Mouse (Mus musculus): ENCODE data around the gene Ctnnd2.

The Ctnnd2 gene

GRCm38 (mm10) chr15:31006050-31006824 lies 833.8 kb downstream of the Ctnnd2 start:
- DNase-seq, result no peak

DNA sequence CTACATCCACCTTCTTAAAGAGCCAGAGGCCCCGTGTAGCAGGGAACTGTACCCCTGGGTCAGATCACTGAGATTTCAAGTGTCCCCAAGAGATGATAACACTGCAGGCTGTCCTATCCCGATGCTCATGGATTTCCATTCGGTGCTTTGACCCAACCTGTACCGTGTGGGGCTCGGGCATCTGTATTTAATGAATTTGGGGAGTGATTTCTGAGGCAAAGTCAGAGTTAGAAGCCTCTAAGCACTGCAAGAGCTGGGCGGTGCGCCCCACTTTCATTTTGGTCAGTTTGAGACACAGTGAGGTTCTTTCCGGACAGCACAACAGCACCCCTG lies 834.4 kb downstream of the Ctnnd2 start:
- no peak for DNase-seq

GRCm38 (mm10) chr15:31008594-31008993 lies 836.2 kb downstream of the Ctnnd2 start:
- no peak for DNase-seq

DNA sequence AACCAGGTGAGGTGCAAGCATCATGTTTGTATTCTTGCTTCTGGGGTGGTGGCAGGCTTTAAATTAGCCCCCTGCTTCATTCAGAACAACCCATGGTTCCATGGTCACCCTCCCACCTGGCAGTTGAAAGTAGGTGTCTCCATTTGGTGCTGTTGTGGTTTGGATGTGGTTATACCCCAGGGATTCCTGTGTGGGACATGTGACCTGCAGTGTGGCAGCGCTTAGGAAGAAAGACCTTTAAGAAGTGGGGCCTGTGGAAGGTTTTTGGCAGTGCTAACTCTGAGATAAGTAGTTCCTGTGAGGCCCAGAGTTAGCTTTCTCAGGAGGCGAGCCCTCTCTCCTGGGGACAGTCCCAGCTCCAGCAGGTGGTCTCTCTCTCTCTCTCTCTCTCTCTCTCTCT lies 848.4 kb downstream of the Ctnnd2 start:
- no peak for DNase-seq

- no peak for DNase-seq
Observed at GRCm38 (mm10) chr15:31022012-31022411, 849.6 kb downstream of the Ctnnd2 start.

- no peak for DNase-seq
Observed at GRCm38 (mm10) chr15:31022497-31022896, 850.1 kb downstream of the Ctnnd2 start.

GRCm38 (mm10) chr15:31023766-31024165 lies 851.4 kb downstream of the Ctnnd2 start:
- DNase-seq, result no peak

DNA sequence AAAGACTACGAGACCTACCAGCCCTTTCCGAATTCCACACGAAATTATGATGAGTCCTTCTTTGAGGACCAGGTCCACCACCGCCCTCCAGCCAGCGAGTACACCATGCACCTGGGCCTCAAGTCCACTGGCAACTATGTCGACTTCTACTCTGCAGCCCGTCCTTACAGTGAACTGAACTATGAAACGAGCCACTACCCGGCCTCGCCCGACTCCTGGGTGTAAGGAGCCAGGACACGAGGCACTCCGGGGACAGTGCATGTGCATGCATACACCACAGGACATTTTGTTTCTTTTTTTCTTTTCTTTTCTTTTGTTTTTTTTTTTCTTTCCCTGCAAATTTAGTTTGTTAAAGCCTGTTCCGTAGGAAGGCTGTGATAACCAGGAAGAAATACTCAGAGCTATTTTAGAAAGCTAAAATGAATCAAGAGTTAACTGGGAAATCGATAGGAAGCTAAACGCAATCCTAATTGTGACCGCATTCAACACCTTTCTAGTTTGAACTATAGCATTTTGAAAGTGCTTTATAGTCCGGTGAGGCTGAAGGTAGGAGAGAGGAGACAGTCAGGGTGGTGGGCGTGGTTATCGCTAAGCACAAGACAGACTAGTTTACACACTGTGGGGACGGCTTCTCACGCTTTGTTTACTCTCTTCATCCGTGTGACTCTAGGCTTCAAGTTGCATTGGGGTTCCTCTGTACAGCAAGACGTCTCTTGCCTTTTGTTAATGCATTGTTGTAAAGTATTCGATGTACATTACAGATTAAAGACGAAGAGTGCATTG lies 855.2 kb downstream of the Ctnnd2 start:
- DNase-seq, result no peak

DNA sequence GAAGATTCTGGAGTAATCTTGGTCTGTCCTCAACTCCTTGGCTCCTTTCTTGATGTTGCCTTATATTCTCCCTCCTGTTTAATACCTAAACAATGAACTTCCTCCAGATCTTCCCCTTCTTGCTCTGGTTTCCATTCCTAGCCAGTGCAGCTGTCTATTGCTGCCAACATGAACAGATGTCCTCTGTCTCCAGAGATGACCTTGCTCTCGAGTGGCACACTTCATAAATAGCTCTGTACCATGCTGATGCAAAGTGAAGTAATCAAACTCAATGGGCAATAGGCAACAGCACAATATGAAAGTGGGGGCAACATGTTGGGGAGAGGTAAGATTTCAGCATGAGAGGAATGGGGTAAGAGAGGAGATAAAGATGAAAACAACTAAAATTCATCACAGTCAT lies 872.6 kb downstream of the Ctnnd2 start:
- no peak for DNase-seq

GRCm38 (mm10) chr15:31051496-31051895 lies 879.1 kb downstream of the Ctnnd2 start:
- no peak for DNase-seq

DNA sequence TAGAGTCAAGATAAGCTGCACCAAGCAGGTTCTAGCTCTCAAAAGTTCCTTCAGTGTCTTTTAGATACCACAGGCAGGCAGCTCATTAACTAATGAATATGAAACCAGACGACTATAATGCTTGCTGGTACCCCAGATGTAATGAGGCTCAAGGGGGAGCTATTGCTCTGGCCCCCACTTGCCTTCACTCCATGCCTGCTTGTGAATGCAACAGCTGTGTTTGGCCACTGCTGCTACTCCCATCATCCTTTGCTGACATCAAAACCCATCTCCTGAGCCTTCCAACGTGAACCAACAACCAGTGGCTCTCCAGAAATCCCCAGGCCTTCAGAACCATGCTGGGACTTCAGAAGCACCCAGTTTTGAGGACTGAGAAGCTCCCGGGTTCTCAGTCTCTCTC lies 883.8 kb downstream of the Ctnnd2 start:
- DNase-seq, result no peak

GRCm38 (mm10) chr15:31058315-31058714 lies 885.9 kb downstream of the Ctnnd2 start:
- DNase-seq, result no peak

- DNase-seq, result no peak
Observed at GRCm38 (mm10) chr15:31063734-31064133, 891.3 kb downstream of the Ctnnd2 start.

- DNase-seq, result no peak
Observed at GRCm38 (mm10) chr15:31068127-31068526, 895.7 kb downstream of the Ctnnd2 start.

DNA sequence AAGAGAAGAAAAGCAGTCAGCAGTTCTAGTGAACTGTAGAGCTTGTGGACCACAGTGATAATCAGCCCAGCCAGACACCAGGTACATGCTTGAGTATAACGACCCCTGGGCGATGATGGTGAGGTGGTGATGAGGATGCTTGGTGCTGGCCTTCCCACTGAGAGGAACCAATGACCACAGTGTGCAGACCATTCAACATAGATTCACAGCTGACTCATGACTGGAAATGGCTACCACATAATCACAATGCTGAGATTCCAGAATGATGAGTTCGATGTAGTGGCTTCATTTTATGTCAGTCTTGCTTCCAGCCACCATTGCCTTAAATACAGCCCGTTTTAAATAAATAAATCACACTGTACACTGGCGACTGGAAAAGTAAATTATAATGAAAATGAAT lies 897.9 kb downstream of the Ctnnd2 start:
- no peak for DNase-seq

All from thymus, postnatal 14 days (tissue).